Mouse (Mus musculus): ENCODE measurements around the gene Fer1l4.

Fer1l4 gene

DNA sequence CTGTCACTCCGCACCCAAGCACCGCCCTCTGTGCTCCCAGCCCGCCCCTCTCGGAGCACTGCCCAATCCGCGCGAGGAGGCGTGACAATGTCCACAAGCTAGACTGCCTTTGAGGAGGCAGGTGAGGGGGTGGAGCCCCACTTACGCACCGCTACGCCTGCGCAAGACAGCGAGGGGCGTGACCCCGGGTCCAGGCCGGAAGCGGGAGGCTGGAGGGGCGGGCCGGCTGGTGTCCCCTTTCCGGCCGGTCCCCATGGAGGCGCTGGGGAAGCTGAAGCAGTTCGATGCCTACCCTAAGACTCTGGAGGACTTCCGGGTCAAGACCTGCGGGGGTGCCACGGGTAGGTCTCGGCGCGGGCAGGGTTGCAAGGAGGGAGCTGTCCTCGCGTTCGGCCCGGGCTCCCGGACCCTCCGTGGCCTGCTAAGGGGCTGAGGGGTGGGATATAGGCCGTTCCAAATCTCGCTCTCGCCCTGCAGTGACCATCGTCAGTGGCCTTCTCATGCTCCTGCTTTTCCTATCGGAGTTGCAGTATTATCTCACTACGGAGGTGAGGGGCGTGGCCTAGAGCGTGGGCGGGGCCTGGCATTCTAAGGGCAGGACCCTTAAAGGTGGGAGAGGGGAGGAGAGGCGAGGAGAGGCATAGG is 44.7 kb downstream of the Fer1l4 start, which contains the start of the genes 6430550D23Rik and Ergic3:
Gene 6430550D23Rik (minus strand): TSS at position 90 of the 645 bp plus-strand sequence.
Gene Ergic3 (plus strand): TSS at position 158 of the 645 bp plus-strand sequence.
- DNase-seq = peak; percentile 99

DNA sequence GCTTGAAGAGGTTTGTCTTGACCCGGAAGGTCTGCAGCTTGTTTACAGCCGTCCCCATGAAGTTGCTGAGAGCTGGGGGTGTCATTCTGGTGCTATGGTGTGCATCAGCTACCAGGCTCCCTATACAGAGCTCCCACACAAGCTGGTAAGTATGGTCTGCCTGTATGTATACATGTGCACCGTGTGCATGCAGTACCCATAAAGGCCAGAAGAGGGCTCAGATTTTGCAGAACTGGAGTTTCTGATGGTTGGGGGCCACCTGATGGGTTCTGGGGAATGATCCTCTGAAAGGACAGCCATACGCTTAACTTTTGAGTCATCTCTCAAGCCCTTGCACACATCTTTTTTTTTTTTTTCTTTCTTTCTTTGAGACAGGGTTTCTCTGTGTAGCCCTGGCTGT is 47.4 kb downstream of the Fer1l4 start:
- DNase-seq = peak; percentile 25

DNA sequence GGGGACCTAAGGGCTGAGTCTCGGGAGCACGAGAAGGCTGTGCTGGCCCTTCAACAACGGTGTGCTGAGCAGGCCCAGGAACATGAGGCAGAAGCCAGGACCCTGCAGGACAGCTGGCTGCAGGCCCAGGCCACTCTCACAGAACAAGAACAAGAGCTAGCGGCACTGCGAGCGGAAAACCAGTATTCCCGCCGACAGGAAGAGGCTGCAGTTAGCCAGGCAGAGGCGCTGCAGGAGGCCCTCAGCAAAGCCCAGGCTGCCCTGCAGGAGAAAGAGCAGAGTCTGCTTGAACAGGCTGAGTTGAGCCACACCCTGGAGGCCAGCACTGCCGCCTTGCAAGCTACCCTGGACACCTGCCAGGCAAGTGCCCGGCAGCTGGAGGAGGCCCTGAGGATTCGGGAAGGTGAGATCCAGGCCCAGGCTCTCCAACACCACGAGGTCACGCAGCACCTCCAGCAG is 60.9 kb downstream of the Fer1l4 start:
- DNase-seq = peak; percentile 70

DNA sequence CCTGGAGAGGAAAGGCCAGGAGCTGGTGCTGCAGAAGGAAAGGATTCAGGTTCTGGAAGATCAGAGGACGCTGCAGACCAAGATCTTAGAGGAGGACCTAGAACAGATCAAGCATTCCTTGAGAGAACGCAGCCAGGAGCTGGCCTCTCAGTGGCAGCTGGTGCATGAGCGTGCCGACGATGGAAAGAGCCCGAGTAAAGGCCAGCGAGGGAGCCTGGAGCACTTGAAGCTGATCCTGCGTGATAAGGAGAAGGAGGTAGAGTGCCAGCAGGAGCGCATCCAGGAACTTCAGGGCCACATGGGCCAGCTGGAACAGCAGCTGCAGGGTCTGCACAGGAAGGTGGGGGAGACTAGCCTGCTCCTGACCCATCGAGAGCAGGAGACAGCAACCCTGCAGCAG is 61.6 kb downstream of the Fer1l4 start:
- DNase-seq = no peak

DNA sequence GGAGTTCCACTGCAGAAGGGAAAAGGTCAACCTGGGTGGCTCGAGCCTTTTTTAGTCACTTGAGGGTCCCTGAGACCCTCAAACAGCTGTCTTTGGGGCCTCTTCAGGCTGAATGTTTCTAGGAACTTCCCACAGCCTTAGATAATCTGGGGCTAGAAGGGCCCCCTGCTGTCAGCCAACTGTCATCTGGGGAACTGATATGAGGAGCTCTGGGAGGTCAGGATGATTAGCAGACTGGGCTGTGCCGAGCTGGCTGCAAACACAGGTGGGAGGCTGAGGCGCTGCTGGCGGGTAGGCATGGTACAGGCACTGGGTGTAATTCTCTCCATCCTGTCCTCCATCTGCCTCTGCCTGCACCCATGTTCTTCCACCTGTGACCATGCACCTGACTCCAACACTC is 63.7 kb downstream of the Fer1l4 start:
- DNase-seq = no peak

DNA sequence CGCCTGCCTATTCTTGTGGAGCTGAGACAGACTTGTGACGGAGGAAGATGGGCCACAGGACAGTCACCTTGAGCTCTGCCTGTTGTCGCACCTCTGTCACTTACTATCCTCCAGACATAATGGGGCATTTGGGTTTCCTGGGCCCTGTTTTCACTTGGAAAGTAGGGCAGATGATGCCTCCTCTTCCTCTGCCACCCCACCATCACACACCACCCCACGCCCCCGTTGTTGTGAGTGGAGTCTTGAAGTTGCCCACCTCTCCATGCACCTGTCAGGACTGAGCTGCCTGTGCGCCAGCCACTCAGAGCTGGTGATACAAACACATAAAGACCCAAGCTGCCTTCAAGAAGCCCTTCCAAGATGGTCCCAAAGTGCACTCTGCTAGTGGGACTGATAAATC is 65.6 kb downstream of the Fer1l4 start:
- no peak for DNase-seq

DNA sequence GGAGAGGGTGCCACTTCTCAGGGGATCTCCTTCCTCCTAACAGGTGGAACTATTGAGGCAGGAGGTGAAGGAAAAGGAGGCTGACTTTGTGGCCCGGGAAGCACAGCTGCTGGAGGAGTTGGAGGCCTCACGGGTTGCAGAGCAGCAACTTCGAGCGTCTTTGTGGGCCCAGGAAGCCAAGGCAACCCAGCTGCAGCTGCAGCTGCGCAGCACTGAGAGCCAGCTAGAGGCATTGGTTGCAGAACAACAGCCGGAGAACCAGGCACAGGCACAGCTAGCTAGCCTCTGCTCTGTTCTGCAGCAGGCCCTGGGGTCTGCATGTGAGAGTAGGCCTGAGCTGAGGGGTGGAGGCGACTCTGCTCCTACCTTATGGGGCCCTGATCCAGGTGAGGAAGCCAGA is 67.0 kb downstream of the Fer1l4 start:
- DNase-seq = no peak

DNA sequence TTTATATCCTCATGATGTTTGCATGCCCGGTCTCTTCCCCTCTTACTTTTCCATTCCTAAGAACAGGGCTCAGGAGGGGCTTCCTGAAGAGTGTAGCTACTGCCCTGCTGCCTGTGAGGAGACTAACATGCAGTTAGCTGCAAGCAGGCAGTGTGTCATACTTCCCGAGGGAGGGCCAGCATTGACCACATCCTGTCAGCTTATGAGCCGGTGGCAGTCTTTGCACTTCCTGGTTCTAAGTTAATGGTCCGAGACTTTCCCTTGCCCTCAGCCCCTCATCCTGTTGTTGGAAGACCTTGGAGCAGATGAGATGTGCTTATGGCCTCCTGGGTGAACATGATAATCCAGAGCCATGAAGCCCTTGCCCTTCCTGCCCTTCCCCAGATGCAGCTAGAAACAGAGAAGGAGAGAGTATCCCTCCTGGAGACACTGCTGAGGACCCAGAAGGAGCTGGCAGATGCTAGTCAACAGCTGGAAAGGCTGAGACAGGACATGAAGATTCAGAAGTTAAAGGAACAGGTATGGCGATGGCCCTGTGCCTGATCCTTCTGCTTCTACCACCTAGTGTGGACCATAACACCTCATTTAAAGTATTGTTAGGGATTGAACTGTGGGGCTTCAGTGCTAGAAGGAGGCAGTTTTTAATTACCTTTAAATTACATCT is 73.3 kb downstream of the Fer1l4 start:
- peak; percentile 64 for DNase-seq

DNA sequence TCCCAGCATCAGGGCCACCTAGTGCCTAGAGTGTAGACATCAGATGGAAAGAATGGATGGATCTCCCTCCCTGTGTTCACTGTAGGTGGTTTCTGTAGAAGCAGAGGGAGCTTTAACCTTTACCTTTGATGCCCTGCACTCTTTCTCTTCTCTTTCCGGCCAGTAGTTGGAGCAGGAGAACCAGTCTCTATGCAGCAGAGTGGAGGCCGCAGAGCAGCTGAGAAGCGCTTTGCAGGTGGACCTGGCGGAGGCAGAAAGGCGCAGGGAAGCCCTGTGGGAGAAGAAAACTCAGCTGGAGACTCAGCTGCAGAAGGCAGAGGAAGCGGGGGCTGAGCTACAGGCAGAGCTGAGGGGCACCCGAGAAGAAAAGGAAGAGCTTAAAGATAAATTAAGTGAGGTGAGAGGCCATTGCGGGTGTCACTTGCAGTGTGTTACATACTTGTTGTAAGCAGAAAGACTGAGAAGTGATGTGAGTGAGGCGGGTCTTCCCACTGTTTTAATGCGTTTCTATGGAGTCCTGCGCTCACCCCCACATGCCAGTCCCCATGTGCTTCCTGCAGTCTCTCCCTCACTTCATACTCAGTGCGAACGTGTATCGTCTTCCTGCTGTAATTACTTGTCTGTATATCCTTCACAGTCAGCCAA is 78.5 kb downstream of the Fer1l4 start:
- DNase-seq = no peak

DNA sequence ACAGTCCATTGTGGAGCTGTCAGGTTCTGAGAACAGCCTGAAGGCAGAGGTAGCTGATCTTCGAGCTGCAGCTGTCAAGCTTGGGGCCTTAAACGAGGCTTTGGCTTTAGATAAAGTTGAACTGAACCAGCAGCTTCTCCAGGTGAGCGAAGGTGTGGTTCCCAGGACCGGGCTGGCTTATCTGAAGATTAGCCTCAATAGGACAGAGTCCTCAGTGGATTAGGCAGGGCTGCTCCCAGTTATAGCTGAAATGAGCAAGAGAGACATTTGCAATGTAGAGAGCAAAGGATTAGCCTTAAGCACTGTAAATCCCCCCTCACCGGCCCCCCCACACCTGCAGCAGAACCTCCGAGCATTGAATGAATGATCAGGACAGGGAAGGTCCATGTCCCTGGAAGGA is 79.4 kb downstream of the Fer1l4 start:
- no peak for DNase-seq

Data from kidney, postnatal 10 days (tissue).